Mouse (Mus musculus) G1E (cell line): ENCODE data around the gene Pask.
"Not testable (repeated sequence)": the region's sequence is repeated elsewhere in the genome, so short reads cannot be mapped to it uniquely, and the experiment has no call there.

ENCODE experiments used
- CTCF ChIP-seq: IDR thresholded peaks from 2 replicates; pipeline ENCODE4 v1.5.1; 2012; ENCODE audit warnings: low read depth, low read length, inconsistent platforms, mixed read lengths
- POLR2AphosphoS5 ChIP-seq: IDR thresholded peaks from 2 replicates; pipeline ENCODE4 v1.6.1; 2012; ENCODE audit warnings: low read depth, low read length, inconsistent platforms; ENCODE audit not compliant: insufficient replicate concordance
- TAL1 ChIP-seq: conservative IDR thresholded peaks from 2 replicates; pipeline ENCODE4 v1.6.1; 2012; ENCODE audit warnings: low read depth, low read length, inconsistent platforms, mixed read lengths

GRCm38 (mm10) chr1:93294491-93294890 lies 48.8 kb downstream of the Pask start:
- TF ChIP-seq CTCF, POLR2AphosphoS5, TAL1: not testable (repeated sequence)
